Mouse (Mus musculus): ENCODE data around the gene Arid3a.
"Not testable (repeated sequence)": the region's sequence is repeated elsewhere in the genome, so short reads cannot be mapped to it uniquely, and the experiment has no call there.

Gene Arid3a

GRCm38 (mm10) chr10:79945507-79946234 lies 18.8 kb downstream of the Arid3a start:
- in situ Hi-C loops (cut with MboI, MseI) = no loop called here

GRCm38 (mm10) chr10:79946752-79947322 lies 20.0 kb downstream of the Arid3a start:
- in situ Hi-C loops (cut with MboI, MseI) = no loop called here

DNA sequence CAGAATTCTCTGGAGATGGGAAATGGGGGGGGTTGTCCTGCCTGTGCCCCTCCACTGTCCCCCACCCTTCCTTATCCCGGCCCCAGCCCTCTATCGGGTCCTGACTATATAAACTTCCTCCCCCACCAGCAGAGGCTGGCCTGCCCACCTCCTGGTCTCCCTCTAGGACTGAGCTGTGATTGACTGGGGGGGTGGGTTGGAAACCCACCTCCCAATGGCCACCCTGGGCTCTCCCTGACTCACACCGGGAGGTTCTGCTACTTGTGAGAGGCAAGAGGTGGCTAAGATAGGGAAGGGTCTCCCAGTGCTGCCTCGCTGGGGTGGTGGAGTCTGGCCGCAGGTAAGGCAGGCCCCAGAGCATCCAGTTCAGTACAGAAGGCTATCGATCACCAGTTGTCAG lies 20.7 kb downstream of the Arid3a start:
- in situ Hi-C loops (cut with MboI, MseI) = no loop called here

DNA sequence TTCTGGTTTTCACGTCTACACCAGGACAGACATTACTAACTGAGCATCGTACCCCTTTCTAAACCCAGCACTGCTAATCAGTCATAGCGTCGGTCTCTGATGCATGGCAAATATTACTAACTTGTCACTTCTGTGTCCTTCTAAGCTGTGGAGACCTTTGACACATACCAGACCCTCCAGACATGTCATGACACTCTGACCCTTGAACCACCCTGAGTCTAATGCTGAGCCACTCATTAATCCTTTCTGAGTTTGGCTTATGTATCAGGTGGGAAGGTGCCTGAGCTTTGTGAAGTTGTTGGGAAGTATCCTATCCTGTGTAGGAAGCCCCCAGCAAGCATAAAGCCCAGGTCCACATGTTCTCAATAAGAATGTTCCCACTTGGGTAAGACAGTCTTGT lies 23.0 kb downstream of the Arid3a start:
- in situ Hi-C loops (cut with MboI, MseI) = no loop called here

DNA sequence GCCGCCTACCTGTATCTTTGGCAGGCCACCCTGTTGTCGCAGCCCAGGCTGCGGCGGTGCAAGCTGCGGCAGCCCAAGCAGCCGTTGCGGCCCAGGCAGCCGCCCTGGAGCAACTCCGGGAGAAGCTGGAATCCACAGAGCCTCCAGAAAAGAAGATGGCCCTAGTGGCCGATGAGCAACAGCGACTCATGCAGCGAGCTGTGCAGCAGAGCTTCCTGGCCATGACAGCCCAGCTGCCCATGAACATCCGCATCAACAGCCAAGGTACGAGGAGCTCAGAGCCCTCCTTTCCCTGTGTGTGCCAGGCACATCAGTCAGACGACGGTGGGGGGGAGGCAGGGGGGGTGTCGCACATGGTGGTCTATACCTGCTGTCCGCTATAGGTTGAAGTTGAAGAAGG lies 23.8 kb downstream of the Arid3a start:
- in situ Hi-C loops (cut with MboI, MseI) = no loop called here

DNA sequence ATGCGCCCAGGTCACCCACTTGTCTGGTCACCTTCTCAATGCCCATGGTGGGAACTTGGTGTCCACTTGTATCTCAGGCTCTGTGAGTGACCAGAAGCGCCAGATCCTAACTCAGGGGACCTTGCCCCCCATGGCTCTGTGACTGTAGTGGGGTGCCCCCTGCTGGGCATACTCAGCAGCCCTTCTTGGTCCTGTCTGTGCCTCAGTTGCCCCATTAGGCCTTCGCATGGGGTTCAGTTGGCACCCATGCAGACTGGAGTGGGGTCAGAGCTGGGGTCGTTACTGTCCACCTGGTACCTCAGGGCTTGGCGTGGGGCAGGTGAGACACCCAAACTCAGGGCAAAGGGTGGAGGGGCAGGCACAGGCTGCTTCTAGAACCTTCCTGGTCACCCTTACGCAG lies 27.1 kb downstream of the Arid3a start:
- in situ Hi-C loops (cut with MboI, MseI) = no loop called here

GRCm38 (mm10) chr10:79955691-79956090 lies 28.8 kb downstream of the Arid3a start:
- in situ Hi-C loops (cut with MboI, MseI) = no loop called here

DNA sequence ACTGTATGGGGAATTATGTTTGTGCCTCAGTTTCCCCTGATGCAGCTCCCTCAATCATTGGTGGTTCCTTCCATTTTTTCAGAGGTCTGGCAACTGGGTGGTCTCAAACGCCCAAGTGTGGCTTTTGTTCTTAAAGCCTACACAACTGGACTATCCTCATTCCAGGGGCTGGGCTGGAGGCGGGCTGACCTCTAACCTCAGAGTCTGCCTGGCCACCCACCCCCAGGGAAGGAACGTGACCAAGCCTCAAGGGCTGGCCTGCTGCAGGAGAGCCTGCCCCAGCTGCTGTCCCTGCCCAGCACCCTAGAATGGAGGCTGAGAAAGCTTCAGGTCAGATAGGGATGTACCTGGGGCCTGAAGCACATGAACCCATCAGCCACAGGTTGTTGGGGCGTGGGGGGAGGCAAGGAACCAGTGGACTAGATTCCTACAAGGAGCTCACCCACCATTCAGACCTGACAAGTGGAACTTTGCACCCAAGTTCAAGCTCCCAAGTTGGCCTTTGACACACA lies 29.9 kb downstream of the Arid3a start:
- in situ Hi-C loops (cut with MboI, MseI) = no loop called here

- in situ Hi-C loops (cut with MboI, MseI) = no loop called here
Observed at GRCm38 (mm10) chr10:79958140-79958816, 31.4 kb downstream of the Arid3a start.

DNA sequence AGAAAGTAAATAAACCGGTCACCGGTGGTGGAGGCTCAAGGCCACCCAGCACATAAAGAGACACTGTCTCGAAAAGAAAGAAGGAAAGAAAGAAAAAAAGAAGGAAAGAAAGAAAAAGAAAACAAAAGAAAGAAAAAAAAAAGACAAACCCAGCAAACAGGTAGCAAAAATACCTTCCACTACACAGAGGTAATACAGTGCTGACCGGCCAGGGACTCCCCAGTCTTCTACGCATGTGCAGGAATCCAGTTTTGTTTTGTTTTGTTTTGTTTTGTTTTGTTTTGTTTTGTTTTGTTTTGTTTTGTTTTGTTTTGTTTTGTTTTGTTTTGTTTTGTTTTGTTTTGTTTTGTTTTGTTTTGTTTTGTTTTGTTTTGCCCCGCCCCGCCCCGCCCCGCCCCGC lies 32.6 kb downstream of the Arid3a start:
- in situ Hi-C loops (cut with MboI, MseI) = not testable (repeated sequence)

DNA sequence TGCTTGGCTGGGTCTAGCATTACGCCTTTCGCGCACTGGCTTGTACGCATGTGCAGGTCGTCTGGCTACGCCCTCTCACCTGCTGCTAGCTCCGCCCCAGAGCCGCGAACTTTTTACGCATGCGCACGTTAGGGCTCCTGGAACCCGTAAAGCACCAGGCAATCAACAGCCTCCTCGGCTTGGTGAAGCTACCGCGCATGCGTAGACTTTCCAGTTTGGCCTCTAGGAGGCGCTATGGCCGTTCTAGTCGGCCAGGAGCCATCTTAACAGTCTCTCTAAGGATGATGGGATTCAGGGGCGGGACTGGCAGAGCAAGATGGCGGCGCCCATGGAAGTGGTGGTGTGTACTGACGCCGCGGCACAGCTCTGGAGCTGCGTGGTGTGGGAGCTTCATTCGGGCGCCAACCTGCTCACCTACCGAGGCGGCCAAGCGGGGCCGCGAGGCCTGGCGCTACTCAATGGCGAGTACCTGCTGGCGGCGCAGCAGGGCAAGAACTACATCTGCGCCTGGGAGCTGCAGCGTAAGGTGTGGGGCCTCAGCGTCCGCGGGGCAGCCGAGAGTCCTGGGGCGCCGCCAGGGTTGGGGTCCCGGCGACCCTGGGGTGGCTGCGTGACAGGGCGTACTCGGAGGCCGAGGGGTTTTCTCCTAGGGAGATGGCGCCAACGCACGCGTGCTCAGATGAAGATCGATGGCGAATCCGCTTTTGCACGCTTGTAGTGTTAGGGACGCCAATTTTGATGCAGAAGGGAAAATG lies 33.2 kb downstream of the Arid3a start, which contains the start of gene Wdr18:
Gene Wdr18 (plus strand): TSS at position 306 of the 755 bp plus-strand sequence.
- in situ Hi-C loops (cut with MboI, MseI) = loop anchor here (5.0 kb wide), 1 partner anchor 33 kb away; the partner anchor contains the start of gene Arid3a

- in situ Hi-C loops (cut with MboI, MseI) = loop anchor here (5.0 kb wide), 1 partner anchor 33 kb away; the partner anchor contains the start of gene Arid3a
Observed at GRCm38 (mm10) chr10:79960671-79961294, 33.9 kb downstream of the Arid3a start.

GRCm38 (mm10) chr10:79964727-79965126 lies 37.9 kb downstream of the Arid3a start:
- in situ Hi-C loops (cut with MboI, MseI) = loop anchor here (5.0 kb wide), 2 partner anchors 37 to 693 kb away; partner anchors contain the start of genes Arid3a and Btbd2

DNA sequence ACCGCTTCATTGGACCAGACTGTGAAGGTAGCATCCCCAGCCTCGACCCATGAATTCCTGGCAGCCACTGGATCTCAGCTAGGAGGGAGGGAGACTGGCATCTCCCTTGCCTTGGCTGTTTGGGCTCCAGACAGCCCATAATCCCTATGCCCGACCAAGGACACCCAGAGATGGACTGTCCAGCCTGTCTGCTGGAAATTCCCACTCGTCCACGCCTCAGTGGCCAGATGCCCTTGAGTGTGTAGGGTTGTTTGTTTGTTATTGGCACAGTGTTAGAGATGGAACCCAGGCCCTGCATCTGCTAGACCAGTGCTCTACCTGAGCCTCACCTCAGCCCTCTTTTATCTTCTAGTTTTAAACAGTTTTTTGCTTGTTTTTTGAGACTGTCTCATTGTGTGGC lies 38.5 kb downstream of the Arid3a start:
- in situ Hi-C loops (cut with MboI, MseI) = loop anchor here (5.0 kb wide), 1 partner anchor 692 kb away; the partner anchor contains the start of gene Btbd2

DNA sequence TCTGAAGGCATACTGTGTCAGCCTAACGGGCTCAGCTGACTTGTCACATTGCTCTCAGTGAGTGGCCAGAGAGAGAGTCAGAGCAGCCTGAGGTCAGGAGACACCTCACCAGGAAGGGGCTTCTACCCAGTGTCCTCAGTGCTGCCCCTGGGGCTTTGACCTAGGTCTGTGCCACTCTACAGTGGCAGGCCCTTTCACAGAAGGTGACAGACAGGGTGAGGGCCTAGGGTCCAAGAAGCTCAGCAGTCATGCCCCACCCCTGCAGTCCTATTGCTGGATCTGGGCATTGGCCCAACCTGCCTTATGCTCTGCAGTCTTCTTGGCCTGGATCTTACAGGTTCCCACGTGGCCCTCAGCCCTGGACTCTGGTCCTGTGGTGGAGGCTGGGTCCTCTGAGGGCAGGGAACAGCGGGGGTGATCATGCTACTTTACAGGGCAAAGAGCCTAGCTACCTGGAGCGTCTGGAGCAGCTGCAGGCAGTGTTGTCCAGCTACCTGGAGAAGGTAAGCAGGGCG lies 40.1 kb downstream of the Arid3a start:
- in situ Hi-C loops (cut with MboI, MseI) = loop anchor here (5.0 kb wide), 1 partner anchor 690 kb away; the partner anchor contains the start of gene Btbd2

DNA sequence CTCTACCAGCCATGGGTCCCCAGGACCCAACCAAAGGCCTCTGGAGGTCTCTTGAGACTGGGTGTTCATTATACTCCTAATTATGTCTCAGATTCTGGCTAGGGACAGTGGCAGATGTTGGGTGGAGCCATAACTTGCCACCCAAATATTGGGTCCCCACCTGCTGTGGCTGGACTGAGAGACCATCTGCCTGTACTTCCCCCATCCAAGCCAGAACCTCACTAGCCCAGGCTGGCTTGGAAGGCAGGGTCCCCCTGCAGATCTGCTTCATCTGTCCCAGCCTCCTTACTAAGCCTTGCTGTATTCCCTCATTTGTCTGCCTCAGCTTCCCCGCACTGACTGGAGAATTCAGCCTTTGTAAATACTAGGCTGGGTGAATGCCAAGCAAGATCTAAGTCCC lies 41.3 kb downstream of the Arid3a start:
- in situ Hi-C loops (cut with MboI, MseI) = loop anchor here (5.0 kb wide), 1 partner anchor 689 kb away; the partner anchor contains the start of gene Btbd2

DNA sequence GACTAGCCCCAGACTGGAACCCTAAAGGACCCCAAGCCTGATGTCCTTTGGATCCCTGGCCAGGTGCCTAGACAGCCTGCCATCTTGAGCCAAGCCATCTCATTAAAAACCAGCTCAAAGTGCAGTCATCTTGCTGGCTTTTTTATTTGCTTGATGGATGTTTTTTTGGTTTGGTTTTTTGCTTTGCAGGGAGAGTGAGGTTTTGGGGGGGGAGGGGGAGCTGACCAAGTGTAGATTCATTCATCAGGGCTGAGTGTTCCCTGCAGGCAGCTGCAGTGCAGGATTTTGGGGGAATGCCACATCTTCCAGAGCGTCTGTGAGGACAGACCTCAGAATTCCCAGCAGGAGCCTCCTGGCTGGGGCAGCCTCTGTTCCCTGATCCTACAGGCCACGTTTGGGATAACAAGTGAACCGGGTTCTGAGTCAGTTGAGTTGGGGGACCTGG lies 42.3 kb downstream of the Arid3a start:
- in situ Hi-C loops (cut with MboI, MseI) = loop anchor here (5.0 kb wide), 1 partner anchor 688 kb away; the partner anchor contains the start of gene Btbd2

DNA sequence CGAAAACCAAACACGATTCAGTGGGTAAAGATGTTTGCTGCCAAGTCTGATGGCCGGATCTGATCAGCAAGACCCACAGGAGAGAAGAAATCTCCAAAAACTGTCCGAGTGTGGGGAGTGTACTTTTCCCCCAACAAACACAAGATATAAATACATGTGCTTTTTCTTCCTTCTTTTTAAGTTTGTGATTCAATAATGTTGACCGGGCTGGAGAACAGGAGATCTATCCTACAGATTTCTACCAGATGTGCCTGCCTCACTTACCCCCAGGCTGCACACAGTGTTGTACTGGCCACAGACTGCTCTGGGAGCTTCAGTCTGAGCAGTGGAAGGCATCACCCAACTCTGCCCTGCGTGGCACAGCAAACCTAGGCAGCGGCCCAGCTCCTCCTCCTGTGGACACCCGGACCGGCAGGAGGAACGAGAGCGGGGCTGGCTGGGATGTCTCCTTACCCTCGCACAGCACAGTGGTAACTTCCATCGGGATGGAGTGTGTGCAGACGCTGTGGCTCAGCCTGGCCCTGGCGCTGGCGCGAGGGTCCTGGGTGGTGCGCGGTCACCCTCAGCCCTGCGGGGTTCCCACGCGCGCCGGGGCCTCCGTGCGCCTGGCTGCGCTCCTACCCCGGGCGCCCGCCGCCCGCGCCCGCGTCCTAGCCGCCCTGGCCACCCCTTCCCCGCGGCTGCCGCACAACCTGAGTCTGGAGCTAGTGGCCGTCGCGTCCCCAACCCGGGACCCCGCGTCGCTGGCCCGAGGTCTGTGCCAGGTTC lies 43.8 kb downstream of the Arid3a start, which contains the start of gene Grin3b:
Gene Grin3b (plus strand): TSS at position 301 of the 768 bp plus-strand sequence.
- in situ Hi-C loops (cut with MboI, MseI) = no loop called here

DNA sequence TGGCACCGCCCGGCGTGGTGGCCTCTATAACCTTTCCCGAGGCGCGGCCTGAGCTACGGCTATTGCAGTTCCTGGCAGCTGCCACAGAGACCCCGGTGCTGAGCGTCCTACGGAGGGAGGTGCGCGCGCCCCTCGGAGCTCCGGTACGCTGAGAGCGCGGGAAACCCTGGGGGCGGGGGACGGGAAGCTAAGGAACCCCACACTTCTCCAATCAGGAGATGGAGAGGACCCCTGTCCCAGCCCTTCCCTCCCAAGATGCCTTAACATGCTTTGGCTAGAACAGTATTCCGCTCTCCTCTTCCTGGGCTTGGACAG lies 44.3 kb downstream of the Arid3a start:
- in situ Hi-C loops (cut with MboI, MseI) = no loop called here

DNA sequence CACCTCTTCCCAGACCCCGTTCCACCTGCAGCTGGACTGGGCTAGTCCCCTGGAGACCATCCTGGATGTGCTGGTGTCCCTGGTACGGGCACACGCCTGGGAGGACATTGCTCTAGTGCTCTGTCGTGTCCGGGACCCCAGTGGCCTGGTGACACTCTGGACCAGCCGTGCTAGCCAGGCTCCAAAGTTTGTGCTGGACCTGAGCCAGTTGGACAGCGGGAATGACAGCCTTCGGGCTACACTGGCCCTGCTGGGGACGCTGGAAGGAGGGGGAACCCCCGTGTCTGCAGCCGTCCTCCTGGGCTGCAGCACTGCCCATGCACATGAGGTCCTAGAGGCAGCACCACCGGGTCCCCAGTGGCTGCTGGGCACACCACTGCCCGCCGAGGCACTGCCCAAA lies 46.0 kb downstream of the Arid3a start:
- in situ Hi-C loops (cut with MboI, MseI) = no loop called here
